Mouse (Mus musculus): Measurements from ENCODE around the gene Ddx6. TPM values are rescaled to one million over a fixed set of nuclear protein-coding genes. Genes with fewer than 3 reads are reported as not detected.

The Ddx6 gene
- polyA plus RNA-seq, 1 experiment from 2014 or later: 13.6 TPM

DNA sequence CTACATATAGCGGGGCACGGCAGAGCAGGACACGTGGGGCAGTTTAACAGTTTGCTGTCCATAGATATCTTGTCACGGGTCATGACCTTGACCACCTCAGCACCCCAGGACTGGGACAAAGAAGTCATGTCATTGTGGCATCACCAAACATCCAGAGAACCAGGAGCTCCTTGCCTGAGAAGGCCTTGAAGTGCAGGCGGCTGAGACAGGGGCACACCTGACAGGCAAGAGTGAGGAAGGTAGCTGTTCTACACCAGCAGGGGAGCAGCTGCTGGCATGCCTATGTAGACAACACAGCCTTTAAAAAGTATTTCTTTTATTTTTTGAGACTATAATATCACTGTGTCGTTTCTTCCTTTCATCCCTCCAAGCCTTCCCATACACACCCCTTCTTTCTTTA lies 41.7 kb downstream of the Ddx6 start:
- H3K27me3 ChIP-seq: no peaks in the 10 kb centered on the region
- WGBS: 94% methylated on average over 6 of the region's 6 CpGs
- no peaks in the 10 kb centered on the region for H3K4me1 ChIP-seq (replicated peaks)

DNA sequence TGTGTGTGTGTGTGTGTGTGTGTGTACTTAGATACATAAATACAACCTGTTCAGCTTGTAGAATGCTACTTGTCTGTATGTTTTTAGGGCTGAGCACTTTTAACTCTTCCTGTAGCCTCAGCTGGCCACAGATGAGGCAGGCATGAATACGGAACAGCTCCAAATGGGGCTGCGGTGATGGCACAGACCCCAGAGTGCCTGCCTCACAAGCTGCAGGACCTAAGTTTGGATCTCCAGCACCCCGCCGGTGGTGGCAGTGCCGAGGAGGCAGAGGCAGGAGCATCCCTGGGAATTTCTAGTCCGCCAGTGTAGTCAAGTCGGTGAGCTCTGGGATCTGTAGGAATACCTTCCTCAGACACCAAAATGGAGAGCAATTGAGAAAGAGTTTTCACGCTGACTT lies 42.3 kb downstream of the Ddx6 start:
- H3K4me1 ChIP-seq (replicated peaks): no peaks in the 10 kb centered on the region
- WGBS: 98% methylated on average over 8 of the region's 8 CpGs

More for the DNA sequence above, 41.7 kb downstream of the Ddx6 start:
- H3K9me3 ChIP-seq: no peaks in the 10 kb centered on the region
- no peak overlapping the region for H3K27ac ChIP-seq (replicated peaks)
- H3K4me3 ChIP-seq: no peak overlapping the region
- no peak for ATAC-seq (ENCODE audit: low FRiP score, low read depth)
- no peaks in the 10 kb centered on the region for H3K36me3 ChIP-seq
- H3K4me2 ChIP-seq: no peak overlapping the region
- no peak overlapping the region for H3K9ac ChIP-seq

DNA sequence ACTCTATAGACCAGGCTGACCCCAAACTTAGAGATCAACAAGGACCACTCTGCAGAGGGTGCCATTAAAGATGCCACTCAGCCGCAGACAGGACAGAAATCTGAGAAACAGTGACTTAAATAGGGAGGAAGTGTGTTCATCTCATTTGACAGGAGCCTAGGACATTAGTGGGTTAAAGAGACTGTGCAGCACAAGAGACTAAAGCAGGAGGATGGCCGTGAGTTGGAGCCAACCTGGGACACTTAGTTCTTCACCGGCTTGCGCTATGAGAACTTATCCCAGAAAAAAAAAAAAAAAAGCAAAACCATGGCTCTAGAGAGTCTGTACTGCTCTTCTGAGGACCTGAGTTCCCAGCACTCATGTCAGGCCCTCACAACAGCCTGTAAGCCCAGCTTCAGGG lies 43.0 kb downstream of the Ddx6 start:
- Histone ChIP-seq H3K9ac (no peak overlapping the region), H3K27me3 (no peaks in the 10 kb centered on the region), H3K4me3 (no peak overlapping the region), H3K36me3 (no peaks in the 10 kb centered on the region), H3K4me2 (no peak overlapping the region), H3K4me1 (replicated peaks) (no peaks in the 10 kb centered on the region), H3K27ac (replicated peaks) (no peak overlapping the region), H3K9me3 (no peaks in the 10 kb centered on the region)
- ATAC-seq (ENCODE audit: low FRiP score, low read depth): no peak
- 81% methylated on average over 4 of the region's 4 CpGs for WGBS

More for the DNA sequence above, 42.3 kb downstream of the Ddx6 start:
- Histone ChIP-seq H3K9me3 (no peaks in the 10 kb centered on the region), H3K9ac (no peak overlapping the region), H3K4me3 (no peak overlapping the region), H3K4me2 (no peak overlapping the region), H3K27me3 (no peaks in the 10 kb centered on the region), H3K27ac (replicated peaks) (no peak overlapping the region), H3K36me3 (no peaks in the 10 kb centered on the region)
- ATAC-seq (ENCODE audit: low FRiP score, low read depth): no peak

DNA sequence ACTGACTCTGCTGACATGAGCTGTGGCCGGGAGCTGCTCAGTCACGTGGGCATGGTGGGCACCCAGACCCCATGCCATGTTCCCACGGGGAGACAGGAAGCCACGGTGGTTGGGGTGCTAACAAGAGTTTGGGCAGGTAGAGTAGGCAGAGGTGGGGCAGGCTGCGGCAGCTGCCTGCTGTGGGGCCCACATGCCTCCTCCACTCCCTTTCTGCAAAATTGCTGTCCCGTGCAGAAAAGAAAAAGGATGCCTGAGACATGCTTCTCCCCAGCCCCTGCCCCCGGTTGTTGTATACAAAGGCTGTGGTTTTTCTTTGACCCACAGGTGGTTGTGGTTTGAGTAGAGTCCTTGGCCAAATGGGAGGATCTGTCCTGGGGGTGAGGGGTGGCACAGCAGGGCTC lies 44.2 kb downstream of the Ddx6 start:
- no peaks in the 10 kb centered on the region for H3K9me3 ChIP-seq
- H3K4me3 ChIP-seq: no peak overlapping the region
- no peaks in the 10 kb centered on the region for H3K4me1 ChIP-seq (replicated peaks)
- H3K4me2 ChIP-seq: no peak overlapping the region
- WGBS: 70% methylated on average over 7 of the region's 7 CpGs
- H3K27ac ChIP-seq (replicated peaks): no peak overlapping the region
- ATAC-seq (ENCODE audit: low FRiP score, low read depth): no peak
- no peaks in the 10 kb centered on the region for H3K36me3 ChIP-seq
- 0 out of 2 replicates have a peak, but pooled peaks cover 4% of the 10 kb centered on the region for H3K27me3 ChIP-seq
- no peak overlapping the region for H3K9ac ChIP-seq

DNA sequence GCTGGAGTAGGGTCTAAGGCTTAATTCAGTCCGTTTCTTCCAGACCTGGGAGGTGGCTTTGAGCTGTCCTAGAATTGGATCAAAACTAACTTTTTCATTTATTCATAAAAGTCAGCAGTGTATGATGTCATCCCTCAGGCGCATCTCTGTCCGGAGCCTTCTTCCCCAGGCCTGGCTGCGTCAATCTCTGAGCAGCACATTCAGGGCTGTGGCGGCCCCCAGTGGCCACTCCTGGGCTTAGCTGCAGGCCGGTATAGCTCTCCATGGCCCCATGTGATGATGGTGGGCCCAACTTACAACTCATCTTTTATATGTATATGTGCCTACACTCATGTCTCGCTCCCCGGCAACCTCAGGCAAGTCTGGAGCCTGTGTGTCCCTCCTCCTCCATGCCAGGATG lies 47.3 kb downstream of the Ddx6 start:
- H3K4me2 ChIP-seq: no peak overlapping the region
- 0 out of 2 replicates have a peak, but pooled peaks cover 4% of the 10 kb centered on the region for H3K27me3 ChIP-seq
- no peak overlapping the region for H3K9ac ChIP-seq
- ATAC-seq (ENCODE audit: low FRiP score, low read depth): peak; percentile 74; the same call in 1 of the 2 replicates
- H3K4me3 ChIP-seq: no peak overlapping the region
- 7% methylated on average over 8 of the region's 8 CpGs for WGBS
- no peak overlapping the region for H3K27ac ChIP-seq (replicated peaks)
- H3K4me1 ChIP-seq (replicated peaks): peaks cover 6% of the 10 kb centered on the region
- no peaks in the 10 kb centered on the region for H3K36me3 ChIP-seq
- H3K9me3 ChIP-seq: no peaks in the 10 kb centered on the region

DNA sequence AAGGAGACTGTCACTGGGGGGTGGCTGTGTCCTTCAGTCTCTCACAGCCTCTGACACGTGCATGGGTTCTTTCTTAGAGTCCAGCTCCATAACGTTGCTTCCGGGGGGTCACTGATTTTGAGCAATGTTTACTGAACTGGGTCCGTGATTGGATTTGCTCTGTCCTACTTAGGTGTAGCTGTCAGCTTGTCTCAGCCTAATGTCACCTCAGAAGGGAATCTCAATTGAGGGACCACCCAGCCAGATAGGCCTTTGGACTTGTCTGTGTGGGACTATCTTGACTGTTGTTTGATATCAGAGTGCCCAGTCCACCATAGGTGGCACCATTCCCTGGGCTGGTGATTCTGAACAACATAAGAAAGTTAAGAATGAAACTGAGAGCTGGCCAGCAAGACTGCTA lies 49.2 kb downstream of the Ddx6 start:
- WGBS: 78% methylated on average over 4 of the region's 4 CpGs

DNA sequence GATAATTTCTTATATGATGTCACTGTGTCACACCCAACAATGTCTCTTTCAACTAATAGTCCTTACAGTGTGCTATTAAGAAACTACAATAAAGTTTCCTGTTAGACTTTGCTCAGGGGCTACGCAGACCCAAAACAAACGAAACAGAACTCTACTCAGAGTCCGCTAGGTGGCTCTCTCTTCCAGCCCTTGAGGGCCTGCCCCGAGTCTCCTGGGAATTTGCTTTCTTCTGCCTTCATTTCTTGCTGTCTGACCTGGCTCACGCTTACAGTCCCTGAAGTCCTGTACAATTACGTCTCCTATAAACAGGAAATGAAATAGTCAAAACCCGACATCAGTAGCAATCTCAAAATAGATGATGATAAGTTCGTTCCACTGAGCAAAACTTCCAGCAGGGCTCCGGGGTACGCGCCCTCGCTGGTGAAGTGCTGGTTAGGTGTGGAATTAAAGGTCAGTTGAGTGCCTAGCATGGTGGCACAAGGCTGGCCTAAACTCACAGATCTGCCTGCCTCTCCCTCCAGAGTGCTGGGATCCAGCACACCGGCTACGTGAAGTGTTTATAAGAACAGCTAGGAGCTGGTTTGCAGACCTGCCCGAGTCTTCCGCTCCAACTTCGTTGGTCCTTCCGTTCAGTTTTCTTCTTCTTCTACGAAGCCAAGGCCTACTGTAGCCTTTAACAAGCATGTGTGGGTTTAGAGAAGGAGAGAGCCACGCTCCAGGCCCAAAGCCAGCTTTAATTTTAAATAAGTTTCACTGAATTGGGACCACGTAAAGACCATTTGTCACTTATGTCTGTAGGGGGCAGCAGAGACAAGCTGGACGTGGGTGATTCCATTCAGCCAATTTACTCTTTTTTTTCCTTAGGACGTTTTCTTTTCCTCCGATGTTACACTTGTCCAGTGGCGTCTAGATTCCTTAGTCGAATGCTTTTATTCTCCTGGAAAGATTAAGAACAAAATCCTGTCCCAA lies 50.7 kb downstream of the Ddx6 start:
- Histone ChIP-seq H3K36me3 (no peaks in the 10 kb centered on the region), H3K27ac (replicated peaks) (no peak overlapping the region), H3K9ac (no peak overlapping the region), H3K4me1 (replicated peaks) (peaks cover 6% of the 10 kb centered on the region), H3K9me3 (no peaks in the 10 kb centered on the region), H3K4me2 (peak overlapping the region; percentile 29), H3K4me3 (no peak overlapping the region; the same call in 1 of the 2 replicates), H3K27me3 (0 out of 2 replicates have a peak, but pooled peaks cover 4% of the 10 kb centered on the region)
- WGBS: 27% methylated on average over 26 of the region's 26 CpGs
- ATAC-seq (ENCODE audit: low FRiP score, low read depth): peak; percentile 63; the same call in 1 of the 2 replicates

More for the DNA sequence above, 49.2 kb downstream of the Ddx6 start:
- Histone ChIP-seq H3K27me3 (0 out of 2 replicates have a peak, but pooled peaks cover 4% of the 10 kb centered on the region), H3K9me3 (no peaks in the 10 kb centered on the region), H3K36me3 (no peaks in the 10 kb centered on the region), H3K4me2 (no peak overlapping the region), H3K9ac (no peak overlapping the region), H3K27ac (replicated peaks) (no peak overlapping the region), H3K4me1 (replicated peaks) (peaks cover 6% of the 10 kb centered on the region), H3K4me3 (no peak overlapping the region)
- no peak for ATAC-seq (ENCODE audit: low FRiP score, low read depth)

DNA sequence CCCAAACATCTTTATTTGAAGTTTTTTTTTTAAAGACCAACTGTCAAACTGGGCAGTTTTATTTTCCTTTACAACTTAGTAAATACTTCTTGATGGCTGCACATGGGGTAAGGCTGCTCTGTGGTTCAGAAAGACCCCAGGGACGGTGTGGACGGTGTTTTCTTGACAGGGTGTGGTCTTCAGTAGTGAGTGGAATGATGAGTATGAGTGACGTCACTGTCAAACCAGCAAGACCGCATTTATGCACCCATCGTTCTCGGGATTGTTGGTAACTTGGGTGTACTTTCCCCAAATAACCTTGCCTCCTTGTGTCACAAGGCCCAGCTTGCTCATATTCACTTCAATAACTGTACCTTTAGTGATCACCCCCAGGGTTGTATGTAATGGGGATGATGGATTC lies 59.0 kb downstream of the Ddx6 start:
- Histone ChIP-seq H3K9me3 (peaks cover 3% of the 10 kb centered on the region; the same call in 1 of the 2 replicates), H3K4me1 (replicated peaks) (no peaks in the 10 kb centered on the region), H3K27me3 (no peaks in the 10 kb centered on the region), H3K4me3 (no peak overlapping the region), H3K27ac (replicated peaks) (no peak overlapping the region), H3K36me3 (no peaks in the 10 kb centered on the region), H3K9ac (no peak overlapping the region), H3K4me2 (no peak overlapping the region)
- WGBS: 91% methylated on average over 6 of the region's 6 CpGs
- ATAC-seq (ENCODE audit: low FRiP score, low read depth): no peak

DNA sequence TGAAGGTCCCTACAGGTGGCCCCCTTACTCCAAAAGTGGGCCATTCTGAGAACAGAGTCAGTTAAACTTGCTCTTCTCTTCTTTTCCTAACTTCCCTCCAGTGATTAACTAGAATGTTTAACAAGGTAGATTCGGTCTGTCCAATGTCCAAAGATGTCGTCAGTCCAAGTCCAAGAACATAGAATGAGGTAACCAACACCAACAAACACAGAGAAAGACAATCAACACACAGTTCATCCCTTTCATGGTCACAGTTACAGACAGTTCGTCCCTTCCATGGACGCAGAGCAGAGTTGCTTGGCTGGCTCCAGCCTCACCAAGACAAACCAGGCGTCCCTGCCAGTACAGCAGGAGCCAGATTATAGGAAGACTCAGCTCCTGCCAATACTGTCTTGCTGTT lies 66.7 kb downstream of the Ddx6 start:
- Histone ChIP-seq H3K9me3 (no peaks in the 10 kb centered on the region), H3K27ac (replicated peaks) (no peak overlapping the region), H3K4me1 (replicated peaks) (no peaks in the 10 kb centered on the region), H3K4me2 (no peak overlapping the region), H3K9ac (no peak overlapping the region), H3K27me3 (no peaks in the 10 kb centered on the region), H3K4me3 (no peak overlapping the region), H3K36me3 (no peaks in the 10 kb centered on the region)
- WGBS: 94% methylated on average over 5 of the region's 5 CpGs
- ATAC-seq (ENCODE audit: low FRiP score, low read depth): no peak

DNA sequence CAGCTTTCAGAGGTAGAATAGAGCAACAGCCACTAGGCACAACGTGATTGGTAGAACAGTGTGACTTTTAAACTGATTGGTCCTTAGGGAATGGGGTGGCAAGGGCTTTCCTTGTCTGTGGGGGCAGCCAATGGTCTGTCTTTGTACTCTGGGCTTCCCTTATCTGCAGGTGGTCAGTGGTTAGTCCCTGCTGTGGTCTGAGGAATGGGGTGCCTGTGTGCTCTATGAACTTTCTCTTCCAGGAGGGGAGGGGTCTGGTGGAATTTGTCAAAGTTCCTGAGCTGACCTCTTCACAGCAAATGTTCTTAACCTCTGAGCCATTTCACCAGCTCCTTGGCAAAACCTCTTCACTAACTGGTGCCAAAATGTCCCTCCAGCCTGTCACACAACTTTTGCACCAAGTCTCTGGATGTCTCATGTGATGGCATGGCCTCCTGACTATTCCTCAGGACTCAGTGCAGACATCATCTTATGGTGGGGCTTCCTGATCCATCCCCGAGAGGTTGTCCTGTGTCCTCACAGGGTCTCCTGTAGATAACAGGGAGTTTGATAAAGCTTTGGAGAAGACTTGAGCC lies 67.7 kb downstream of the Ddx6 start:
- Histone ChIP-seq H3K27ac (replicated peaks) (no peak overlapping the region), H3K36me3 (no peaks in the 10 kb centered on the region), H3K4me1 (replicated peaks) (no peaks in the 10 kb centered on the region), H3K4me3 (no peak overlapping the region), H3K4me2 (no peak overlapping the region), H3K27me3 (no peaks in the 10 kb centered on the region), H3K9me3 (no peaks in the 10 kb centered on the region), H3K9ac (no peak overlapping the region)
- no peak for ATAC-seq (ENCODE audit: low FRiP score, low read depth)
- 66% methylated on average over 2 of the region's 2 CpGs for whole genome bisulfite sequencing

DNA sequence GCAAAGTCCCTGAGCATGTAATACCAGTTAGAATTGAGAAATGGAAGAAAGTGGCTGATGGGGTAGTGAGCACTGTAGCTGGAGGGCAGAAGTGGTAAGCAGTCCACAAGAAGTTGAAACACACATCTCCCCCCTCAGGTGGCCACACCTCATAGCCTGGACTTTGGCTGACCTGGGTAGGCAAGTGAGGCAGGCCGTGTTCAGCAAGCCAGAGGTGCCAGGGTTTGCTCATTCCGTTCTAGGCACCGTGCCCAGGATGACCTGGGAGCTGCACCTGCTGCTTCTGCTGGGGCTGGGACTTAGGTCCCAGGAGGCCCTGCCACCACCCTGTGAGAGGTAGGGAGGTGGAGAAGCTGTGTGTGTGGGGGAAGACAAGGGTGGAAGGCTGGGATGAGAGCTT lies 68.3 kb downstream of the Ddx6 start, which contains the start of gene Treh:
Gene Treh (plus strand): TSS at position 229 of the 400 bp plus-strand sequence.
- no peak for ATAC-seq (ENCODE audit: low FRiP score, low read depth)
- 87% methylated on average over 3 of the region's 3 CpGs for whole genome bisulfite sequencing
- no peaks in the 10 kb centered on the region for H3K9me3 ChIP-seq
- no peak within 1 kb of the TSS for H3K4me3 ChIP-seq
- no peaks in the 10 kb centered on the region for H3K36me3 ChIP-seq
- no peaks in the 10 kb centered on the region for H3K27me3 ChIP-seq
- H3K4me2 ChIP-seq: no peak within 1 kb of the TSS
- H3K27ac ChIP-seq (replicated peaks): no peak within 1 kb of the TSS
- H3K4me1 ChIP-seq (replicated peaks): no peaks in the 10 kb centered on the region
- H3K9ac ChIP-seq: no peak within 1 kb of the TSS

DNA sequence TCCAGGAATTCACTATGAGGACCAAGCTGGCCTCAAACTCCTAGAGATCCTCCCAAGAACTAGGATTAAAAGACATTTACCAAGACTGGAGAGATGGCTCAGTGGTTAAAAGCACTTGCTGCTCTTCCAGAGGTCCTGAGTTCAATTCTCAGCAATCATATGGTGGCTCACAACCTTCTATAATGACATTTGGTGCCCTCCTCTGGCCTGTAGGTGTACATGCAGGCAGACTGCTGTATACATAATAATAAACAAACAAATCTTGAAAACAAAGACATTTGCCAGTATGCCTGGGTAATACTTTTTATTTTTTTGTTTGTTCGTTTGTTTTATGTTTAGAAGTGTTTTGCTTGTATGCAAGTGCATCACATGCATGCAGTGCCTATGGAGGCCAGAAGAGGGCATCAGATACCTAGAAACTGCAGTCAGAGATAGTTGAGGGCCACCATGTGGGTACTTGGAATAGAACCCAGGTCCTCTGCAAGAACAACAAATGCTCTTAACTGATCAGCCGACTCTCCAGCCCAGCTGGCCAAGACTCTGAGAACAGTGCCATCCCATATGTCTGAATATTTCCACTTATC lies 73.7 kb downstream of the Ddx6 start:
- H3K27ac ChIP-seq (replicated peaks): no peak overlapping the region
- H3K9ac ChIP-seq: no peak overlapping the region
- WGBS: 91% methylated on average over 2 of the region's 2 CpGs
- no peak for ATAC-seq (ENCODE audit: low FRiP score, low read depth)
- no peak overlapping the region for H3K4me3 ChIP-seq
- no peaks in the 10 kb centered on the region for H3K36me3 ChIP-seq
- no peak overlapping the region for H3K4me2 ChIP-seq
- H3K27me3 ChIP-seq: no peaks in the 10 kb centered on the region
- no peaks in the 10 kb centered on the region for H3K9me3 ChIP-seq
- no peaks in the 10 kb centered on the region for H3K4me1 ChIP-seq (replicated peaks)
